Comparison of ENCODE assay signal across 12 mouse cellular contexts in genomic region chr7:45058607-45059571, GRCm38 (mm10). TPM values are rescaled to one million over a fixed set of nuclear protein-coding genes. Genes with fewer than 3 reads are reported as not detected.
DNase-seq lines count a peak whose midpoint lies in the region; ATAC-seq lines count a peak whose summit lies in the region.
"Had no signal": no experiment of that assay in that cellular context is flagged by ENCODE, and none has a peak within 500 bp of the region (broad histone marks: within the 10 kb centered on the region; RNA-seq: fewer than 3 reads in every experiment).

No protein-coding gene starts in this region.

- H3K4me2 ChIP-seq in forebrain, embryonic 16.5 days (ENCODE audit: low read length): no peak overlapping the region
- 0 out of 2 replicates have a peak overlapping the region, but pooled peaks have one; percentile 7 for H3K4me2 ChIP-seq in midbrain, embryonic 12.5 days (replicated peaks)

- H3K4me3 ChIP-seq in forebrain, embryonic 16.5 days (replicated peaks; ENCODE audit: low read length): no peak overlapping the region
- no peak overlapping the region for H3K4me3 ChIP-seq in midbrain, embryonic 12.5 days

- peak overlapping the region; percentile 45 for H3K27ac ChIP-seq in forebrain, embryonic 16.5 days (ENCODE audit: low read length)
- H3K27ac ChIP-seq in midbrain, embryonic 12.5 days (replicated peaks): peak overlapping the region; percentile 49
- H3K27ac ChIP-seq: stomach, postnatal 0 days had no signal

- H3K9me3 ChIP-seq in forebrain, embryonic 16.5 days (ENCODE audit: control insufficient read depth, low read length): no peaks in the 10 kb centered on the region
- no peaks in the 10 kb centered on the region for H3K9me3 ChIP-seq in midbrain, embryonic 12.5 days

- H3K36me3 ChIP-seq in forebrain, embryonic 16.5 days (ENCODE audit: control insufficient read depth, insufficient read depth): no peaks in the 10 kb centered on the region
- H3K36me3 ChIP-seq in midbrain, embryonic 12.5 days: no peaks in the 10 kb centered on the region

- peaks cover 30% of the 10 kb centered on the region for H3K4me1 ChIP-seq in forebrain, embryonic 16.5 days (replicated peaks; ENCODE audit: control insufficient read depth, insufficient read depth, low read length)
- H3K4me1 ChIP-seq in midbrain, embryonic 12.5 days: peaks cover 31% of the 10 kb centered on the region

- H3K27me3 ChIP-seq in forebrain, embryonic 16.5 days (replicated peaks; ENCODE audit: control insufficient read depth, insufficient read depth, low read length): no peaks in the 10 kb centered on the region
- peaks cover 7% of the 10 kb centered on the region for H3K27me3 ChIP-seq in midbrain, embryonic 12.5 days

- ATAC-seq in forebrain, embryonic 16.5 days: no peak
- ATAC-seq in midbrain, embryonic 12.5 days (ENCODE audit: low FRiP score, low read depth): no peak
- ATAC-seq: lung, postnatal 0 days had no signal

- H3K9ac ChIP-seq in forebrain, embryonic 16.5 days (replicated peaks; ENCODE audit: low read depth, low read length): no peak overlapping the region
- H3K9ac ChIP-seq in midbrain, embryonic 12.5 days (replicated peaks): 0 out of 2 replicates have a peak overlapping the region, but pooled peaks have one; percentile 31

- WGBS in forebrain, embryonic 16.5 days: 75% methylated on average over 10 of the region's 10 CpGs
- 77% methylated on average over 10 of the region's 10 CpGs for WGBS in midbrain, embryonic 12.5 days

- peak; percentile 48 for DNase-seq in embryo, embryonic 10 days (ENCODE audit: low spot score)
- no peak for DNase-seq in embryo, embryonic 9.5 days (ENCODE audit: extremely low spot score)
- peak; percentile 39 for DNase-seq in brain, embryonic 18.5 days (ENCODE audit: low read depth, low spot score)
- DNase-seq in kidney, postnatal 10 days: no peak
- DNase-seq in urinary bladder, postnatal 36 days (ENCODE audit: low spot score in 2 of 2): no peak
- DNase-seq in urinary bladder, postnatal 10 days (ENCODE audit: low spot score): no peak
- DNase-seq: gastrocnemius, postnatal 14 days; kidney, adult 11 months had no signal

RNA-seq across cellular contexts. Expression of gene Nosip, which starts 3.3 kb away (rescaled TPM):
- 60.8 and 65.7 TPM in 2 replicates for polyA plus RNA-seq in forebrain, embryonic 16.5 days (2015; fragmentation: Nextera tagmentation; extraction: Ambion mirVana)
- 53.6 and 54.6 TPM in 2 replicates for polyA plus RNA-seq in midbrain, embryonic 12.5 days (2016; fragmentation: Nextera tagmentation; extraction: Ambion mirVana)

RNA-seq across cellular contexts. Expression of gene Prrg2, which starts 3.6 kb away (rescaled TPM):
- polyA plus RNA-seq in forebrain, embryonic 16.5 days (2015; fragmentation: Nextera tagmentation; extraction: Ambion mirVana): 13.3 and 13.6 TPM in 2 replicates
- 15.9 and 17.8 TPM in 2 replicates for polyA plus RNA-seq in midbrain, embryonic 12.5 days (2016; fragmentation: Nextera tagmentation; extraction: Ambion mirVana)

RNA-seq across cellular contexts. Expression of gene Prr12, which starts 6.2 kb away (rescaled TPM):
- polyA plus RNA-seq in forebrain, embryonic 16.5 days (2015; fragmentation: Nextera tagmentation; extraction: Ambion mirVana): 15.2 and 17.3 TPM in 2 replicates
- 13.7 and 14.1 TPM in 2 replicates for polyA plus RNA-seq in midbrain, embryonic 12.5 days (2016; fragmentation: Nextera tagmentation; extraction: Ambion mirVana)

RNA-seq across cellular contexts. Expression of gene Rcn3, which starts 33.1 kb away (rescaled TPM):
- 50.8 and 66.2 TPM in 2 replicates for polyA plus RNA-seq in forebrain, embryonic 16.5 days (2015; fragmentation: Nextera tagmentation; extraction: Ambion mirVana)
- 106 and 151 TPM in 2 replicates for polyA plus RNA-seq in midbrain, embryonic 12.5 days (2016; fragmentation: Nextera tagmentation; extraction: Ambion mirVana)

RNA-seq across cellular contexts. Expression of gene Rras, which starts 41.1 kb away (rescaled TPM):
- 10.1 and 12.0 TPM in 2 replicates for polyA plus RNA-seq in forebrain, embryonic 16.5 days (2015; fragmentation: Nextera tagmentation; extraction: Ambion mirVana)
- polyA plus RNA-seq in midbrain, embryonic 12.5 days (2016; fragmentation: Nextera tagmentation; extraction: Ambion mirVana): 15.6 and 17.3 TPM in 2 replicates

Comparison
In these comparisons a context has a peak if more than half of its experiments do, and no peak if none do; other contexts are left out.
1. DNase-seq: peak in embryo, embryonic 10 days (single experiment) and brain, embryonic 18.5 days (single experiment); none in embryo, embryonic 9.5 days (single experiment), kidney, postnatal 10 days (single experiment), urinary bladder, postnatal 36 days (0 of 2) and urinary bladder, postnatal 10 days (single experiment).